8 mouse cellular contexts compared by ENCODE assay signal in genomic region chr10:60350077-60350804, GRCm38 (mm10). TPM values are rescaled to one million over a fixed set of nuclear protein-coding genes. Genes with fewer than 3 reads are reported as not detected.
DNase-seq lines count a peak whose midpoint lies in the region; ATAC-seq and TF ChIP-seq lines count a peak whose summit lies in the region.
"Had no signal": no experiment of that assay in that cellular context is flagged by ENCODE, and none has a peak within 500 bp of the region (broad histone marks: within the 10 kb centered on the region; RNA-seq: fewer than 3 reads in every experiment).

No protein-coding gene starts in this region.

- H3K27ac ChIP-seq in limb, embryonic 11.5 days (replicated peaks; ENCODE audit: low read depth, low read length) = no peak overlapping the region
- H3K27ac ChIP-seq in limb, embryonic 10.5 days = no peak overlapping the region
- peak overlapping the region; percentile 65; the same call in 1 of the 2 replicates for H3K27ac ChIP-seq in embryonic facial prominence, embryonic 15.5 days (replicated peaks)

- no peak for TF ChIP-seq POLR2A in myocyte (IDR thresholded peaks at IDR 0.05; ENCODE audit: insufficient read length, low read depth)

- H3K4me3 ChIP-seq in limb, embryonic 11.5 days (ENCODE audit: low read depth, low read length) = no peak overlapping the region
- H3K4me3 ChIP-seq in limb, embryonic 10.5 days = no peak overlapping the region
- peak overlapping the region; percentile 31 for H3K4me3 ChIP-seq in embryonic facial prominence, embryonic 15.5 days (replicated peaks)
- peak overlapping the region; percentile 1 for H3K4me3 ChIP-seq in myocyte

- ATAC-seq in limb, embryonic 11.5 days (ENCODE audit: insufficient number of reproducible peaks, low FRiP score, low TSS enrichment, low read depth) = no peak
- no peak for ATAC-seq in embryonic facial prominence, embryonic 15.5 days (ENCODE audit: insufficient number of reproducible peaks, low FRiP score, low TSS enrichment, low read depth)

- no peaks in the 10 kb centered on the region for H3K9me3 ChIP-seq in limb, embryonic 11.5 days (ENCODE audit: control insufficient read depth, low read length)
- H3K9me3 ChIP-seq in limb, embryonic 10.5 days (replicated peaks) = no peaks in the 10 kb centered on the region
- no peaks in the 10 kb centered on the region for H3K9me3 ChIP-seq in embryonic facial prominence, embryonic 15.5 days (replicated peaks)

- no peaks in the 10 kb centered on the region for H3K36me3 ChIP-seq in limb, embryonic 11.5 days (ENCODE audit: control insufficient read depth, insufficient read depth, low read length)
- H3K36me3 ChIP-seq in limb, embryonic 10.5 days = no peaks in the 10 kb centered on the region
- H3K36me3 ChIP-seq in embryonic facial prominence, embryonic 15.5 days = no peaks in the 10 kb centered on the region
- no peaks in the 10 kb centered on the region for H3K36me3 ChIP-seq in myocyte (ENCODE audit: control insufficient read depth, insufficient read depth)

- H3K79me2 ChIP-seq in myocyte (ENCODE audit: control insufficient read depth, insufficient read depth) = no peaks in the 10 kb centered on the region

- H3K27me3 ChIP-seq in limb, embryonic 11.5 days (ENCODE audit: control insufficient read depth, insufficient read depth, low read length) = peaks cover 2% of the 10 kb centered on the region; the same call in 1 of the 2 replicates
- H3K27me3 ChIP-seq in limb, embryonic 10.5 days (ENCODE audit: low read depth, poor library complexity, severe bottlenecking) = peaks cover 27% of the 10 kb centered on the region
- peaks cover 4% of the 10 kb centered on the region; the same call in 1 of the 2 replicates for H3K27me3 ChIP-seq in embryonic facial prominence, embryonic 15.5 days
- no peaks in the 10 kb centered on the region for H3K27me3 ChIP-seq in myocyte (ENCODE audit: control insufficient read depth, insufficient read depth, insufficient read length)

- H3ac ChIP-seq in myocyte (ENCODE audit: control insufficient read depth, insufficient read length) = no peak overlapping the region

- H3K9ac ChIP-seq in limb, embryonic 11.5 days (ENCODE audit: low read length) = no peak overlapping the region
- H3K9ac ChIP-seq in embryonic facial prominence, embryonic 15.5 days = no peak overlapping the region

- H3K4me2 ChIP-seq in limb, embryonic 11.5 days (ENCODE audit: low read depth, severe bottlenecking) = 0 out of 2 replicates have a peak overlapping the region, but pooled peaks have one; percentile 16
- H3K4me2 ChIP-seq in embryonic facial prominence, embryonic 15.5 days (replicated peaks) = peak overlapping the region; percentile 34
- H3K4me2 ChIP-seq in myocyte (ENCODE audit: low read depth) = peak overlapping the region; percentile 69

- intact Hi-C loops in left cerebral cortex, postnatal 10 days (cut with DNase I) = no loop called here

- no peak for DNase-seq in limb, embryonic 11.5 days (ENCODE audit: low spot score)
- DNase-seq in limb, embryonic 10.5 days (ENCODE audit: low spot score) = no peak
- peak; percentile 37 for DNase-seq in T-cell, adult 2 months (ENCODE audit: low spot score)
- no peak for DNase-seq in cerebellum, postnatal 10 days
- DNase-seq in left cerebral cortex, postnatal 10 days (ENCODE audit: extremely low spot score in 1 of 2, low spot score in 2 of 2) = no peak

- 50% methylated on average over 5 of the region's 5 CpGs for WGBS in limb, embryonic 11.5 days
- 55% methylated on average over 5 of the region's 5 CpGs for WGBS in limb, embryonic 10.5 days
- 44% methylated on average over 5 of the region's 5 CpGs for WGBS in embryonic facial prominence, embryonic 15.5 days

- peaks cover 13% of the 10 kb centered on the region; the same call in 1 of the 2 replicates for H3K4me1 ChIP-seq in limb, embryonic 11.5 days (ENCODE audit: control insufficient read depth, insufficient read depth, low read length)
- peaks cover 67% of the 10 kb centered on the region for H3K4me1 ChIP-seq in limb, embryonic 10.5 days
- H3K4me1 ChIP-seq in embryonic facial prominence, embryonic 15.5 days = peaks cover 68% of the 10 kb centered on the region

TF ChIP-seq in myocyte, 11 proteins besides CTCF, POLR2A, EP300 and RAD21:
- TF ChIP-seq USF1 (IDR thresholded peaks at IDR 0.05; ENCODE audit: low read depth) (no peak), MYOD1 (IDR thresholded peaks at IDR 0.05; ENCODE audit: control insufficient read depth in 1 of 3, insufficient read length in 2 of 3, low read depth in 2 of 3) (no peak), E2F4 (IDR thresholded peaks at IDR 0.05; ENCODE audit: insufficient read depth) (no peak), CEBPB (IDR thresholded peaks at IDR 0.05; ENCODE audit: insufficient read depth, poor library complexity, severe bottlenecking) (no peak), TCF3 (IDR thresholded peaks at IDR 0.05; ENCODE audit: insufficient read length, low read depth) (no peak)
TF ChIP-seq in myocyte: peak in this region for 0.

RNA-seq across cellular contexts. Expression of gene Vsir, which starts 3.6 kb away (rescaled TPM):
- 1.3 and 2.4 TPM in 2 replicates for polyA plus RNA-seq in limb, embryonic 11.5 days (2014; fragmentation: Nextera tagmentation; extraction: Ambion mirVana)
- 1.1 and 2.0 TPM in 2 replicates for polyA plus RNA-seq in limb, embryonic 10.5 days (2016; fragmentation: Nextera tagmentation; extraction: Ambion mirVana)
- polyA plus RNA-seq in embryonic facial prominence, embryonic 15.5 days (2015; fragmentation: Nextera tagmentation; extraction: Ambion mirVana) = 3.5 and 5.5 TPM in 2 replicates
- 5.3 TPM for polyA plus RNA-seq in myocyte (2012; fragmentation: generic; extraction: Trizol)
- 10 to 100 TPM; 18.8 to 20.7 TPM for total RNA-seq in left cerebral cortex, postnatal 10 days (2021)

RNA-seq across cellular contexts. Expression of gene Gm17455, which starts 49.3 kb away (rescaled TPM):
- polyA plus RNA-seq in limb, embryonic 11.5 days (2014; fragmentation: Nextera tagmentation; extraction: Ambion mirVana) = 1.5 and 2.0 TPM in 2 replicates
- polyA plus RNA-seq in limb, embryonic 10.5 days (2016; fragmentation: Nextera tagmentation; extraction: Ambion mirVana) = 0.53 and 0.65 TPM in 2 replicates
- polyA plus RNA-seq in embryonic facial prominence, embryonic 15.5 days (2015; fragmentation: Nextera tagmentation; extraction: Ambion mirVana) = 1.3 and 2.3 TPM in 2 replicates
- 20.5 TPM for polyA plus RNA-seq in myocyte (2012; fragmentation: generic; extraction: Trizol)
- 1 to 10 TPM; 1.4 to 2.1 TPM for total RNA-seq in left cerebral cortex, postnatal 10 days (2021)
- total RNA-seq: adrenal gland, postnatal 25 days had no signal

Comparison
In these comparisons a context has a peak if more than half of its experiments do, and no peak if none do; other contexts are left out.
1. H3K4me2 ChIP-seq: peak in every context shown above with its lines; median percentile 69 in myocyte; 34 in embryonic facial prominence, embryonic 15.5 days; 16 in limb, embryonic 11.5 days.
2. H3K4me3 ChIP-seq: peak in embryonic facial prominence, embryonic 15.5 days (single experiment) and myocyte (single experiment); none in limb, embryonic 11.5 days (single experiment) and limb, embryonic 10.5 days (single experiment).